Mouse (Mus musculus) limb, embryonic 15.5 days (tissue): ENCODE measurements around the gene Mpp3. TPM values are rescaled to one million over a fixed set of nuclear protein-coding genes. Genes with fewer than 3 reads are reported as not detected.

ENCODE experiments used
- ATAC-seq: fragments of 200-750 bp; cut with Nextera tagmentation; 2 replicates; pipeline ENCODE4 v1.8.0; 2017; ENCODE audit warnings: low read depth, moderate TSS enrichment; ENCODE audit not compliant: insufficient number of reproducible peaks, low FRiP score, low TSS enrichment
- H3K27ac ChIP-seq: fragments of 300-500 bp; sonication (generic); 2 replicates; pipeline ENCODE4 v1.5.1; 2015; ENCODE audit warnings: moderate library complexity, mild to moderate bottlenecking, inconsistent platforms
- H3K27me3 ChIP-seq: fragments of 300-500 bp; sonication (generic); 2 replicates; pipeline ENCODE4 v1.6.1; 2015; ENCODE audit warnings: inconsistent platforms
- H3K36me3 ChIP-seq: fragments of 300-500 bp; sonication (generic); 2 replicates; pipeline ENCODE4 v1.6.1; 2015; ENCODE audit warnings: inconsistent platforms
- H3K4me1 ChIP-seq: fragments of 300-500 bp; sonication (generic); 2 replicates; pipeline ENCODE4 v1.6.1; 2015; ENCODE audit warnings: inconsistent platforms
- H3K4me2 ChIP-seq: fragments of 300-500 bp; sonication (generic); 2 replicates; pipeline ENCODE4 v1.6.1; 2015; ENCODE audit warnings: mild to moderate bottlenecking, inconsistent platforms
- H3K4me3 ChIP-seq: fragments of 300-500 bp; sonication (generic); 2 replicates; pipeline ENCODE4 v1.5.1; 2015; ENCODE audit warnings: mild to moderate bottlenecking, inconsistent platforms
- H3K9ac ChIP-seq: fragments of 300-500 bp; sonication (generic); 2 replicates; pipeline ENCODE4 v1.6.1; 2015; ENCODE audit warnings: inconsistent platforms
- H3K9me3 ChIP-seq: fragments of 300-500 bp; sonication (generic); 2 replicates; pipeline ENCODE4 v1.6.1; 2016; ENCODE audit warnings: inconsistent platforms
- WGBS: fragments of 180-500 bp; shearing (Covaris S2); methylation state at CpG from one replicate; pipeline ENCODE4 v1.1.7; 2015; 5-methylcytosine and 5-hydroxymethylcytosine counted together
- polyA plus RNA-seq: library from polyadenylated mRNA; unstranded; fragments of >200 nt; fragmentation: Nextera tagmentation; extraction: Ambion mirVana; gene quantifications from 2 replicates; pipeline ENCODE4 v1.2.1, GENCODE M21; 2015

The Mpp3 gene
- polyA plus RNA-seq, 1 experiment from 2014 or later: 6.0 TPM

DNA sequence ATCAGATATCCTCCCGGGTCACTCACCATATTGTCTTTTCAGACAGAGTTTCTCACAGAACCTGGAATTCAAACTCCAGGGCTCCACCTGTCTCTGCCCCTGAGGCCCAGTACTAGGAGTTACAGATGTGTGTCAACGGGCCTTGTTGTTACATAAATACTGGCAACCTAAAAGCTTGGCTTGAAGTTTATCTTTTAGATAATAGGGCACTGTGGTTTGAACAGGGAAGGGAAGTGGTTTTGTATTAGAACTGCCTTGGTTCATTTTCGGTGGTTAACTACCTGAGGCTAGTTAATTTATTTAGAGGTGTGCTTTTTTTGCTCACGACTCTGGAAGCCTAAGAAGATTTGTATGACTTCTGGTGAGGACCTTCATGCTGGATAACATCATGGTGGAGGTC lies 74.8 kb downstream of the Mpp3 start:
- Histone ChIP-seq H3K4me3 (no peak overlapping the region), H3K4me1 (peaks cover 7% of the 10 kb centered on the region), H3K27ac (no peak overlapping the region), H3K9me3 (no peaks in the 10 kb centered on the region), H3K27me3 (no peaks in the 10 kb centered on the region), H3K9ac (no peak overlapping the region), H3K36me3 (no peaks in the 10 kb centered on the region), H3K4me2 (no peak overlapping the region)
- WGBS: 54% methylated on average over 4 of the region's 4 CpGs
- ATAC-seq: no peak

DNA sequence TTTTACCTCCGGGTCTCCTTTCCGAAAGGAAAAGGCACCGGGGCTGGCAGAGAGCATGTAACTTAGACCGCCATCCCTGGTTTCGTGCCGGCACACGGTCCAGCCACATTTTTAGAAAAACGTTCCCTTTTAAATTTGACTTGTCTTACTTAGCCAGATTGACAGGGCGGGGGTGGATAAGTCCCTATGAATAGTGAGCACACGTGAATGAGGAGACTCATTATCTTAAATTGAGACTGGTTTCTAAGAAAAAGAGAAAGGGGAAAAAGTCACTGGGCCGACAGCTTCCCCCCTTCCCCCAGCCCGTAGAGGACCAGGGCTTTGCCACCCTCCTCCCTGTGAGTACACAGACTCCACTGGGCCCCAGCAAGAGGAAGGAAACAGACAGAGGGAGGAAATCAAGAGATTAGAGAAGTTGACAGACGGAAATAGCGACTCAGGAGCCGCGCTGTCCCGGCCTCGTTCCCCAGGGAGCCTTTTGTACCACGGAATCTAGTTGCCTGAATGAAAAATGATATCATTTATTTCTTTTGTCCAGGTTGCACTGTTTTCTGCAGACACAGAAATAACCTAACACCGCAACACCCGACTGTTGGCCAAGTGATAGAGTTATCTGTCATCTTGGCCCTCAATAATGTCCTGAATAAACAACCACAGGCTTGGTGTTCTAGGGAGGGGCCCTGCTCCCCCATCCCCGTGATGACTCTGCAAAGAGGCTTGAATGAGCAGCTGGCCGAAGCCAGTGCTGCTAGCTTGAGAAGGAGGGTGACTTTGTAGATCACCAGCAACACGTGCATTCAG lies 75.5 kb downstream of the Mpp3 start:
- H3K27ac ChIP-seq: peak overlapping the region; percentile 29; the same call in 1 of the 2 replicates
- no peak overlapping the region for H3K4me3 ChIP-seq
- H3K36me3 ChIP-seq: no peaks in the 10 kb centered on the region
- H3K9me3 ChIP-seq: no peaks in the 10 kb centered on the region
- 30% methylated on average over 24 of the region's 24 CpGs for WGBS
- no peak overlapping the region for H3K4me2 ChIP-seq
- H3K4me1 ChIP-seq: peaks cover 7% of the 10 kb centered on the region
- no peaks in the 10 kb centered on the region for H3K27me3 ChIP-seq
- H3K9ac ChIP-seq: no peak overlapping the region
- no peak for ATAC-seq

DNA sequence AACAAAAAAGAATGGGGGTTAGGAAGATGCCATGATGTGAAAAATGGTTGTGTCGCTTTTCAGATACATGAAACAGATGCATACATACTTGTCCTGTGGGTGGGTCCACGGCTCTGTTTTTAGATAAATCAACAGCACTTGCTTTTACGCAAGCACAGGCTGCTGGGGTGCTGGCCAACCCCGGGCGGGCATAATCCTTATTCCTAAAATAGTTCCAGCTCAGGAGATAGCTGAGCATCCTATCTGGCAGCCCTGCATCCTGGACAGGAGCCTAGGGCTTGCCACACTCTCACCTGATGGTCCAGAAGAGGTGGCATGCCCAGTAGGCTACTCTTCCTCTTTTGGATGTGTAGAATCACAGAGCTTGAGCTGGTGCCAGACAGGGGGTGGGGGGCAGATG lies 78.2 kb downstream of the Mpp3 start:
- Histone ChIP-seq H3K4me2 (no peak overlapping the region), H3K4me3 (no peak overlapping the region), H3K9ac (no peak overlapping the region), H3K4me1 (peaks cover 7% of the 10 kb centered on the region), H3K9me3 (no peaks in the 10 kb centered on the region), H3K36me3 (no peaks in the 10 kb centered on the region), H3K27me3 (no peaks in the 10 kb centered on the region), H3K27ac (no peak overlapping the region)
- 89% methylated on average over 5 of the region's 5 CpGs for WGBS
- no peak for ATAC-seq

Other genes starting within 250 kb of the Mpp3 start
- 10.3 and 10.8 TPM in 2 replicates for gene Etv4, start 243.1 kb downstream of the Mpp3 start, polyA plus RNA-seq
- gene Meox1, start 134.1 kb downstream of the Mpp3 start, polyA plus RNA-seq: 15.8 and 18.6 TPM in 2 replicates
- 0.16 and 0.50 TPM in 2 replicates for gene Sost, start 61.4 kb downstream of the Mpp3 start, polyA plus RNA-seq
- not detected in 2 replicates for gene Cfap97d1, start 44.2 kb downstream of the Mpp3 start, polyA plus RNA-seq
- 26.9 and 37.0 TPM in 2 replicates for gene Dusp3, start 41.4 kb downstream of the Mpp3 start, polyA plus RNA-seq
- gene Cd300lg, start 13.0 kb upstream of the Mpp3 start, polyA plus RNA-seq: 2.2 and 2.4 TPM in 2 replicates
- 7.5 and 8.8 TPM in 2 replicates for gene Mpp2, start 60.1 kb upstream of the Mpp3 start, polyA plus RNA-seq
- gene Ppy, start 72.9 kb upstream of the Mpp3 start, polyA plus RNA-seq: not detected in 2 replicates
- not detected in 2 replicates for gene Pyy, start 79.4 kb upstream of the Mpp3 start, polyA plus RNA-seq
- gene Nags, start 117.1 kb upstream of the Mpp3 start, polyA plus RNA-seq: 0.12 and 0.14 TPM in 2 replicates
- gene Tmem101, start 127.9 kb upstream of the Mpp3 start, polyA plus RNA-seq: 37.5 and 40.3 TPM in 2 replicates
- gene Lsm12, start 156.8 kb upstream of the Mpp3 start, polyA plus RNA-seq: 119 and 130 TPM in 2 replicates
- 25.1 and 27.6 TPM in 2 replicates for gene G6pc3, start 161.2 kb upstream of the Mpp3 start, polyA plus RNA-seq
- gene Hdac5, start 201.7 kb upstream of the Mpp3 start, polyA plus RNA-seq: 94.1 and 96.7 TPM in 2 replicates
- gene BC030867, start 220.4 kb upstream of the Mpp3 start, polyA plus RNA-seq: 13.0 and 13.8 TPM in 2 replicates
- 0.20 and 0.24 TPM in 2 replicates for gene Asb16, start 240.3 kb upstream of the Mpp3 start, polyA plus RNA-seq